Mouse (Mus musculus): ENCODE results near the gene Gm6803.
"Not testable (repeated sequence)": the region's sequence is repeated elsewhere in the genome, so short reads cannot be mapped to it uniquely, and the experiment has no call there.

The Gm6803 gene

DNA sequence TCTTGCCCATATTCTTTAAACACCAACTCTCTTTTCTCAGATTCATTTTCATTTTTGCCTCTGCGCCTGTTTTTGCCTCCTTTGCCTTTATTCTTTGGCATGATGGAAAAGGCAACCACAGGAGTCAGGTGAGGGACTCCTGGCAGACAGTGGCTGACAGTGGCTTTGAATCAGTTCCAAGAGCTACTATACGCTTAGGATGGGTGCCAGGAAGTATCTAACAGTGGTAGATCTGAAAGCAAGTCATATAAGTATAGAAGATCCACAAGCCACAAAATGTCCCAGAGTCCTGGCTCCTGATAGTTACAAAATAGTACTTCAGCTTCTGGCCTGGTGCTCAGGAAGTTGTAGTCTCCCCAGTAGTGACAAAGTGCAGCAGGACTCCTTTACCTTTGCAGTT lies at the start of gene Gm6803:
TSS of gene Gm6803 (minus strand) at position 101 of the 400 bp plus-strand sequence.
- DNase-seq (ENCODE audit: low spot score in 2 of 2) = not testable (repeated sequence)

DNA sequence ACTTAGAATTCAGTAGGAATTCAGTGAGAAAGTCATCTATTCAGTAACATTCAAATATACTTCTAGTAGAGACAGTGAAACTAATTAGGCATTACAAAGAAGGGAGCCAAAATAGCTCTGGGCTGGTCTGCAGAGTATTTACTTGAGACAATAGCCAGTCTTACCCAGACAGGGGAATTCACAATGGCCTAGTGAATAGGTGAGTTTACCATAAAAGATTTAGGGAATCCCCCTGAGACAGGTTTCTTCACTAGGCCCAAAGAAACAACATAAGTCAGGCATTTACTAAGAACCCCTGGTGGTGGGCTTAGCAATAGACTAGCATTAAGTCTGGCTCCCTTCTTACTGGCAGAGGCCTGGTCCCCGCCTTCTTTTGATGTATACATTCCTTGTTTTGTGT lies 26.7 kb upstream of the Gm6803 start:
- not testable (repeated sequence) for DNase-seq (ENCODE audit: low spot score in 2 of 2)

DNA sequence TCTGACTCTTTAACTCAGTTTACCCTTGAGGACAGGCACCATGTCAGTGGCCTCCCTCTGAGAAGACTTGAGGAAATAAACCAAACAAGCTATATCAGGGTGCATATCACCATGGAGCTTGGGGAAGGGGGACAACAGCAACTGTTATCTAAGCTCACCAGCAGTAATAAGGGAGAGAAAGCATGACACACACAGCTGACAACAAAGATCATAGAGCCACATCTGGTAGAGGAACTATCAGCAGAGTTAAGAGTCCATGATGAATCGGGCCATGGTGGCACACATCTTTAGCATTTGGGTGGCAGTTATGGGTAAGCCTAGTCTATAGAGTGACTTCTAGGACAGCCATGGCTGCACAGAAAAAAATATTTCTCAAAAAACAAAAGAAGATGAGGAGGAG lies 21.1 kb upstream of the Gm6803 start:
- DNase-seq (ENCODE audit: low spot score in 2 of 2) = not testable (repeated sequence)

- DNase-seq (ENCODE audit: low spot score in 2 of 2) = not testable (repeated sequence)
Measured at GRCm38 (mm10) chr12:88039062-88039461, 20.5 kb upstream of the Gm6803 start.

GRCm38 (mm10) chr12:88032250-88032649 lies 13.7 kb upstream of the Gm6803 start:
- not testable (repeated sequence) for DNase-seq (ENCODE audit: low spot score in 2 of 2)

- not testable (repeated sequence) for DNase-seq (ENCODE audit: low spot score in 2 of 2)
Measured at GRCm38 (mm10) chr12:88026704-88027103, 8.1 kb upstream of the Gm6803 start, which contains the start of gene Gm2056. Gene Gm2056 (plus strand): TSS chr12:88027004.

GRCm38 (mm10) chr12:88011548-88011947 lies 7.0 kb downstream of the Gm6803 start, which contains the start of gene Gm2075:
Gene Gm2075 (plus strand): TSS chr12:88011848.
- not testable (repeated sequence) for DNase-seq (ENCODE audit: low spot score in 2 of 2)

GRCm38 (mm10) chr12:88004118-88004517 lies 14.5 kb downstream of the Gm6803 start:
- not testable (repeated sequence) for DNase-seq (ENCODE audit: low spot score in 2 of 2)

GRCm38 (mm10) chr12:87984000-87984399 lies 34.6 kb downstream of the Gm6803 start:
- not testable (repeated sequence) for DNase-seq (ENCODE audit: low spot score in 2 of 2)

Measured in thymus, postnatal 10 days (tissue).